Mouse (Mus musculus): ENCODE results near the gene Amph. TPM values are rescaled to one million over a fixed set of nuclear protein-coding genes. Genes with fewer than 3 reads are reported as not detected.
"Not testable (repeated sequence)": the region's sequence is repeated elsewhere in the genome, so short reads cannot be mapped to it uniquely, and the experiment has no call there.

The Amph gene
- 1 to 10 TPM; 1.1 to 1.3 TPM for total RNA-seq (2021)

DNA sequence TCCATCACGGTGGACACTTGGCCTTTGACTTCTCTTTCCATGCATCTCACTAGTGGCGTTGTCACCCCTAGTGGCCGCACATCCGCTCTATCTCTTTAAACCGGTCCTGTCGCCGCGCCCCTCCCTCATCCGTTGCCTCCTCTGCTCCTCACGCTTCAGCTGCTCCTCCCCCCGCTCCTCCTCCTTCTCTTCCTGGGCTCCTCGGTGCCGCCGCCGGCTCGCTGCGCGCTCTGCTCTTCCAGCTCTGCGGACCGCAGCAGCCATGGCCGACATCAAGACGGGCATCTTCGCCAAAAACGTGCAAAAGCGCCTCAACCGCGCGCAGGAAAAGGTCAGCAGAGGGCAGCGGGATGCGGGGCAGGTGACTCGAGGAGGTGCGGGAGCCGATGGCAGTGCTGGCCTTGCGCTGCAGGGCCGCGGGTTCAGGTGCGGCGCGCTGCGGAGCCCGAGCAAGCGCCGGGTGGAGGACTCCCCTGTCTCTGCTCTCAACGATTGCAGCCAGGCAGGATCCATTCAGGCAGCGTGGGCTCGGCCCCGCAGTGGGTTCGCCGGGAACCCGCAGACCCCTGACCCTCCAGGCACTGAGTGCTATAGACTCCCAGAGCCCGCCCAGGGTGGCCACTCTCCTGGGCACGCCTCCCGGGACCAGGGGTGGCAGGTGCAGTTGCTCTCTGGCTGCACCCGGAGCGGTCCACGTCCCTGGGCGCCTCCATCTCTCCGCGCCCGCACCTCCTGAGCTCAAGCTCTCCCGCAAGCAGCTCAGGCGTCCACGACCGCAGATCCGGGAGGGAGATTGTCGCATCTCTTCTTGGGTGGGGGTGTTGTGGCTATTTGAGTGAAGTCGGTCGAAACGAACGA is at the start of gene Amph:
TSS of gene Amph (plus strand) at position 35 of the 858 bp plus-strand sequence.
- intact Hi-C loops (cut with DNase I) = no loop called here
- DNase-seq (ENCODE audit: low spot score) = peak; percentile 5

DNA sequence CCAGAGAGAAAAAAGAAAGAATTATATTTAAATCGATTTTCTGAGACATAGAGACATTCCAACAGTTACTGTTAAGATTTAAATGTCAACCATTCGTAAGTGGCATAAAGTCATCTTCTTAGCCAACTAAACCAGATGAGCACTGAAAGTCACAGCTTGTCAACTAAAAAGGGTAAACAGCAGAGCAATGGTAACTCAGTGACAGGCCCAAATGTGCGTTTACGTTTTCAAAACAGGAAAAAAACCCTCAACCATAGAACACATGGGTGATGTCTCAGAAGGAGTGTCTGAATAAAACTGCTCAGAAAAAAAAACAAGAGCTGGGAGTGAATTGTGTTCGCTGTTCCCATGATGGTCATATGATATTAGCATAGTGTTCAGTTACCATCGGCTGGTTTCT is 44.4 kb upstream of the Amph start:
- intact Hi-C loops (cut with DNase I) = no loop called here
- no peak for DNase-seq (ENCODE audit: low spot score)

DNA sequence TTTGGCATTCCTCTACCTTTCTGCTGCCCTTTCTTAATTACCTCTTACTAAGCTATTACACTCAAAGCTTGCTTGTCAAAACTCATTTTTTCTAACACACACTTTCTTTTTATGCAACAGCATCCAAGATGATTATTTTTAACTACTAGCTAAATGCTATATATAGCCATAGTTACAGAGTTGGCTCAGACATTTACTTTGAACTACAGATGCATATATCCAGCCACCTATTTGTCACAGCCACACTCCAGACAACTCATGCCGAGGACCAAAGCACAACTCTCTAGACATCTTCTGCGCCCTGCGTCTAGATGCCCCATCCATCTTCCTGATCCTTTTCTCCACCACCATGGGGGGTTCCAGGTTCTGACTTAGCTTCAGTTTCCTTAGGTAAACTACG is 33.2 kb upstream of the Amph start:
- intact Hi-C loops (cut with DNase I) = no loop called here
- DNase-seq (ENCODE audit: low spot score) = no peak

DNA sequence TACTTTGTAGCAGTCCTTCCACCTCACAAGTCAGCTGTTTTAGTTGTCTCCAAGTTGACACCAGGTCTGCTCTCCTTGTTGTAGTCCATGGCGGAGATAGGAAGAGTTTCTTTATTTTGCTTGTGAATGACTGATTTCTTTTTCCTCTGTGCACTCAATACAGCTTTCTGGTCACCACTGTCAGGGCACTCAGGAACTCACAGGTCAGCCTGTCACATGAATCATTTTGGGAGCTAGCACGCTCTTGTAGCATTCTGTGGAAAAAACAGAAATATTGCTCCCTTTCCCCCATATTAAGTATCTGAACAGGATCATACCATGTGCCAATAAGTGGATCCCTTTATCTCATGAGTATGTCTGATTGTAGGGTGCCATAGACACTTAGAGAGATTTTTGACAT is 14.8 kb upstream of the Amph start:
- intact Hi-C loops (cut with DNase I); DNase-seq (ENCODE audit: low spot score): not testable (repeated sequence)

DNA sequence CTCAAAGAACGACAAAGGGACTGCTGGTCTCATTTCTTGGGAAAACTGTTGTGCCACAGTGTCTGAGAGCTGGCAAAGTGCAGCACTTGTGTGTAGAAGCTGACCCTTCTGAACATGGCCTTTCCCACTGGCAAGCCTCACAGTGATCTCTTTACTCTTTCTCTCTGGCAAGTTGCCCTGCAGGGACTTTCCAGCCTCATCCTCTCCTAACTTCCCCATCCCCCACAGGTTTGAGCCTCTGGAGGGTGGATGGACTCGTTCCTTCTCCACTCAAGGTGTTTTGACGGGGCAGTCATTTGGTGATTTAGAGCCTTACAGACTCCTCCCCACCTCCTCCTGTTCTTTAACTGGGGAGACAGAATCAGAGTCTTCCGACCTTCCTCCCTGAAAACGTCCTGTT is 319 bp upstream of the Amph start:
- intact Hi-C loops (cut with DNase I) = no loop called here
- DNase-seq (ENCODE audit: low spot score) = no peak

DNA sequence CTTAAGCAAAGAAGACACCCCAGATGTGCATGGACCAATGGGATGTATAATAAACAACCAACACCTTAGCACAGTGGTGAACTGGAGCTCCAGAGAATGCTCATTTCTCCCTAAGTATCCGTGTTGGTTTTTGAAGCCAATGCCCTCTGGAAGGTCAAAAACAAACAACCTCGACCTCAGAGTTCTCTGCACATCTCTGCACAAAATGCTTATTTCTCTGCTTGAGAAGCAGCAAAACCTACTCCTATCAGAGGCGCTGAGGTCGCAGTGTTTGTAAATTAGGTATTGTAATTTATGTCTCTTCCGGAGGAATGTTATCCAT is 985 bp downstream of the Amph start:
- intact Hi-C loops (cut with DNase I) = no loop called here
- DNase-seq (ENCODE audit: low spot score) = no peak

DNA sequence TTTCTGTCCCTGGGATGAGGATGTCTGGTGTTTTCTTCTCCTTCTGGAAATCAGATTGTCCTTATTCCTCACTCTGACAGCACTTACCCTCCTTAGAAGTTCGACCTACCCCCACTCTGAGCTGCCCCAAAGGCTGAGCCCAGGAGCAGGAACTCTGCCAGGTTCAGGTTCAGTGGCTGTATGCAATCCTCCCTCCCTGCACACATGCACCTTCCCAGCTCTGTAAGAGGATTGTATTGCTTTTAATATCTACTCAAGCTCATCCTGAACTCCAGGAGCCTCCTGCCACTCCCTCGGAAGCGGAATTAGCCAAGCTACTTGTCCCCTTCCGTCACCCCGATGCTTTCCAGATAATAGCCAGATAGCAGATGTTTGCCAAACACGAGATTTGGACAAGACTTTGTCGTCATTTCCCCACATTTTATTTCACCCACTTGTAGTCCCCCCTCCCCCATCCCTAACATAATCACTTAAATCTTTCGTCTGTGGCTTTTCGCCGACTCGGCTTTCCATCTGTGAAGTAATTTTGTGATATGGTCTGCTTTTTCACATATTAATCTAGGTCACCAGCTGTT is 1.7 kb downstream of the Amph start:
- DNase-seq (ENCODE audit: low spot score) = no peak
- intact Hi-C loops (cut with DNase I) = no loop called here

DNA sequence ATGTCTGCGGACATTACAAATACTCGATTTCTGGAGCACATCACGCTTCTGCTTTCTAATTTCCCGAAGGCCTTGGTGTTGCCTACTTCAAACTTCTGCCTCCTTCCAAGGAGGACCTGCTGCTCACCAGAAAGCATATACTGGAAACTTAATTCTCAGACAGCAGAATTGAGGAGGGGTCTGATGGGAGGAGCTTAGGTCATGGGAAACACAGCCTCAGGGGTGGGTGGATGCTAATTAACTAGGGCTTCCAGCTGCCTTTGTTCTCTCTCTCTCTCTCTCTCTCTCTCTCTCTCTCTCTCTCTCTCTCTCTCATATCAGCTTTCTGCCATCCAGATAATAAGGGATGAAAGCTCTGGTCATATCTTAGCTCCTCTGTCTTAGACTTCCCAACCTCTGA is 5.6 kb downstream of the Amph start:
- no peak for DNase-seq (ENCODE audit: low spot score)
- intact Hi-C loops (cut with DNase I) = no loop called here

DNA sequence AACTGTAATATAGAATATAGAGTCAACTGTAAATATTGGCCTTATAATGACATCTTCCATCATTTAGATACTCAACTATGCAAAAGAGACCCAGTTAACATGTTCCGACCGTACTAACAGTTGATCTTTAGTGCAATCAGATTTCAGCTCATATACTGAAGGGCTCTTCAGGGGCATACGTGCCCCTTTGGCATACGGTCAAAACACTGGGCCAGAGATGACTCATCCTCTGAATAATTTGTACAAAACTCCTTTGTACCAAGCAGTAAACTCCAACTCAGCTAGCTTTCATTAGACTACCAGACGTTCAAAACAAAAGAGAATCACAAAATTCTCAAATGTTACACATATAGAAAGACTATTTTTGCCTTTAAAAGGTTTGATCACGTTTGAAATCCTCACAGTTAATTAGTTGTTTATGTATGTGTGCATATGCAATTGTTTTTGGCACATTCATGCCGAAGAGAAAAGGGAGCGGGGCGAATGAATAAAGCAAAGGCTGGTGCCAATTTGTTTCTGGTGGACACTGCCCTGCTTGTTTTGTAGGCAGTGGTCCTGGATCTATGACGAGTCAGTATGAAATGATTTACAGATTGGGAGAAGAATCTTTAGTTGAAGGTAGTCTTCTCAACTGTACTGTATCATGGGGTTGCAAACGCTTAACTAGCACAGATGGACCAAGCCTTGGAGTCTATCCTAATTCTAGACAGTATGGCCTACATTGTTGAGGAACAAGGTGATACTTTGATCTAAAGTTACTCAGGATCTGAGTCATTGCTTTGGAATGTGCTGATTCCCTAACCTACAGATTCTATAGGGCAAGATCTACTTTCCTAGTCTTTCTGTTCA is 8.3 kb downstream of the Amph start:
- no peak for DNase-seq (ENCODE audit: low spot score)
- intact Hi-C loops (cut with DNase I) = no loop called here

DNA sequence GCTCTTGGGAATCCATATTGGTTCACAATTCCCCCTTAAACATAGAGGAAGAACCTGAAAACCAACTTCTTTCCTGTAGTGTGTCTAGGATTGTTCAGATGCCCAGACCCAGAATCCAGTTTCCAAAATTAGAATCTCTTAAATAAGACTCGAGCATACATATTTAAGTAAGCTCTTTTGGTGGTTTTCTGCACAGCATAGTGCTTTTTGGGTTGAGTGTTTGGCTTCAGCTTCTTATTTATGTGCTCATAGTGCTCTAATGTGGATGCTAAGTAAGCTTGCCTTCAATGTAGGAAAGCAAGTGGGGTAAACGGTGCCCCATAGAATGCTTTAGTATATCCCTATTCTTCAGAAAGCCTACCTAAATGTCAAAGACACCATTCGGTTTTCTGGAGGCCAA is 9.0 kb downstream of the Amph start:
- DNase-seq (ENCODE audit: low spot score) = no peak
- intact Hi-C loops (cut with DNase I) = no loop called here

DNA sequence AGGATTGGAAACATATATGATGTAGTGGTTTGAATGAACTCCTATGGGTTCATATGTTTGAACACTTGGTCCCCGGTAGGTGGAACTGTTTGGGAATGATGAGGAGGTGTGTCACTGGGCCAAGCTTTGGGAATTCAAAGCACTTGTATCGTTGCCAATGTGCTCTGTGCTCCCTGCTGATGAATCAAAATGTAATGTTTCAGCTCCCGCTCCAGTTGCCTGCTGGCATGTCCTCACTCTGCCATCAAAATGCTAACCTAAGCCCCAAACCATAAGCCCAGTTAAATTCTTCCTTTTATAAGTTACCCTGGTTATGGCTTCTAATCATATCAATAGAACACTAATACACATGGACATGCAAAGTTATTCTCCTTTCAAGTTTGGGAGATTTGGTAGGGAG is 24.6 kb downstream of the Amph start:
- DNase-seq (ENCODE audit: low spot score) = no peak
- intact Hi-C loops (cut with DNase I) = no loop called here

DNA sequence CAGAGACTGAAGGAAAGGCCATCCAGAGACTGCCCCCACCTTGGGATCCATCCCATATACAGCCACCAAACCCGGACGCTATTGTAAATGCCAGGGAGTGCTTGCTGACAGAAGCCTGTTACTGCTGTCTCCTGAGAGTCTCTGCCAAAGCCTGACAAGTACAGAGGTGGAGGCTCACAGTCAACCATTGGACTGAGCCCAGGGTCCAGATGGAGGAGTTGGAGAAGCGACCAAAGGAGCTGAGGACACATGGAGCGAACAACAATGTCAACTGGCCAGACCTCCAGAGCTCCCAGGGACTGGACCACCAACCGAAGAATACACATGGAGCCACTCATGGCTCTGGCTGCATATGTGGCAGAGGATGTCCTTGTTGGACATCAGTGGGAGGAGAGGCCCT is 26.3 kb downstream of the Amph start:
- intact Hi-C loops (cut with DNase I) = no loop called here
- no peak for DNase-seq (ENCODE audit: low spot score)

DNA sequence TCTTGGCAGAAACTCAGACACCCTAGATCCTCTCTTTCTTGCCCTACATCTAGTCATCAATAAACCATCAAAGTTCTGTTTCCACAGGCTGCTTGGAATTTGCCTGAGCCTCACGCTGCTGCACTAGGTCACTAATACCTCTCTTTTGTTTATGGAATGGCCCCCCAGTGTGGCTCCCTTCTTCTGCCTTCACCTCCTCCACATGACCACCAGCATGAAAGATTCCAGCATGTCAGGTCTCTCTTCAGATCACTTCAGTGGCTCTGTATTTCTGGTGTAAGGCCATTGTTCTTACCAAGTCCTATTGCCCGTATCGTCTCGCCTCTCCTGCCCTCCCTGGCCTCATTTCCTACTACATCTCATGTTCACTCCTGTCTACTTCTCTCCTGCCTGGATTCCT is 39.3 kb downstream of the Amph start:
- intact Hi-C loops (cut with DNase I) = no loop called here
- no peak for DNase-seq (ENCODE audit: low spot score)

DNA sequence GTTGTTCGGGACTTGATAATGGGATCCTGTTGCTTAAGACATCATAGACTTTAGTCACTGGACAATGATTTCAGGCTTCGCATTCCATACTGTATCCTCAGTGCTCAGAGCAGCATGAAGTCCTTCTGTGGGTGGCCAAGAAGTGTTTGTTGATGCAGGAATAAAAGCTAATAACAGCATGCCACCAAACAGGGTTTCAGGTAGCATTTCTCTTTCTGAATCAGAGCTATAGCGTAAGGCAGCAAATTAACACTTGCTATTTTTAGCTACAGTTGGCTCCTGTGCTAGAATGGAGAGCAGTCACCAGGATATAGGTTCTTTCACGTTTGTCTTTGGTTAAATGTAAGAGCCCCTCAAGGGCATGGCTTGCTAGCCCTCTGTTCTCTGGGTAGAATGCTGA is 40.3 kb downstream of the Amph start:
- intact Hi-C loops (cut with DNase I) = no loop called here
- no peak for DNase-seq (ENCODE audit: low spot score)

DNA sequence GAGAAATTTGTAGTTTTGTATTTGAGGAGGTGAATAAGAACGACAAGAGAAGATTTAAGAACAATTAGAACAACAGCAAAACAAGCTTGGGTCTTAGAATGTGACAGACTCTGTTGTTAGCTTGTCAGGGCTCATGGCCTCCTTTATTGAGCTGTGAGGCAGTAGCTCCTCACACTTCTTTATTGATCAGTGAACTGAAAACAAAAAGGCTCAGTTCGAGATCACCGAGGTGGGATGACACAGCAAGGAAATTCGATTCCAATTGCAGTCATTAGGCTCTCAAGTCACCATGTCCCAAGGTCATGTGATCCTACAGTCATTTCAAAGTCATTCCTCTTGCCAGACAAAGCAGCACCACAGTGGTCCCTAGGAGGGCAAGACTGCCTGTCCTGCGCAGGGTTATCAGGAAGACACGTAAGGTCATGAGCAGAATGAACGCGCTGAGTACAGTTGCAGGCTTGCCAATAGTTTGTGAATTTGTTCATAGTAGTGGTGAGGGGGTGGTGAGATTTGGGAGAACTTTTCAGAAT is 41.2 kb downstream of the Amph start:
- no peak for DNase-seq (ENCODE audit: low spot score)
- intact Hi-C loops (cut with DNase I) = no loop called here

DNA sequence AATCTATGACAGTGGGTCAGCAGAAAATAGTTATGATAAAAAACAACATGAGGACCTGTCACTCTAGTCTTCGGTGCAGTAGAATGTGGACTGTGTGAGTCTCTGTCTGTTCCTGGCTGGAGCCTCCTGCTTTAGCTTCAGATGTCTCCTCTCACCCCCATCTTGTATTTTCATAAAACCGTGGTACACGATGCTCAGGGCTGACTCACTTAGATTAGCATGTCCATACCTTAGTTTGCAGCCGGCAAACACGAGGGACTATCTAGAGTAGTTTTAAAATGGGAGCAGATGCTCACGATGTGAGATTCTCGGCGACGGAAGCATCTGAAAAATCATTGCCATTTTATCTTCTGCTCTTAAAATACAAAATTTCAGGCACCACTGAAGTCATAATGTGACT is 54.5 kb downstream of the Amph start:
- intact Hi-C loops (cut with DNase I) = no loop called here
- no peak for DNase-seq (ENCODE audit: low spot score)

DNA sequence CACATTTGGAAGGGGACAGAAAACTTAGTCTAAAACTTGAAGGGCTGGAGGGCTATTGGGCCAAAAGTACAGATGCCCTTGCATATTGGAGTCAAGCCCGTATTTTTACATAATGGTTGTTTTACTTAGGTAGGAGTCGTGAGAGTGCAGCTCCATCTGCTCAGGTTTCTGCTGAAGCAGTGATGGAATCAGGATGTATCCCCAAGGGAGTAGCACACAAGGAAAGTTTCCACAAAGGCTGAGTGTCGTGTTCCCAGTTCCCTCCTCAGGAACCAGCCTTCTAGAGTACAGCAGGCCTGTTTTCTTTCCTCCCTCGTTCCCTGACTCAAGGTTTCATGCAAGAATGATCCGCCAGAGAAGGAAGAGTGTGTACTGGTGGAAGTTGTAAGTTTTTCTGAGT is 56.4 kb downstream of the Amph start:
- no peak for DNase-seq (ENCODE audit: low spot score)
- intact Hi-C loops (cut with DNase I) = no loop called here

DNA sequence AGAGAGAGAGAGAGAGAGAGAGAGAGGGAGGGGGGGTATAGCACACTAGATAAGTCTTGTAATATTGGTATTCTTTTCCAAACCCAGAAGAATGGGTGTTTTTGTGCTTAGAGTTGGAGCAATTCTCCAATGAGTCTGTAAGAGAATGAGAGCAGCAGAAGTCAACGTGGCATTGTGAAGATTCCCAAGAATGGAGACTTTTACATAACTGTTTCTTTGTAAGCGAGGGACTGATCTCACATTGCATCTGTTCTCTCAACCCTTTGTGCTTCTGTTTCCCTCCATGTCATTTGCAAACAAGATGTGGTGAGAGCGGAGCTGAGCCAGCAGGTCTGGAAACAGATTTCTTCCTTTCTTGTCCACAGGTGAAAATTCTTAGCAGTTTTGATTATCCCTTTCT is 60.4 kb downstream of the Amph start:
- intact Hi-C loops (cut with DNase I) = no loop called here
- DNase-seq (ENCODE audit: low spot score) = no peak

DNA sequence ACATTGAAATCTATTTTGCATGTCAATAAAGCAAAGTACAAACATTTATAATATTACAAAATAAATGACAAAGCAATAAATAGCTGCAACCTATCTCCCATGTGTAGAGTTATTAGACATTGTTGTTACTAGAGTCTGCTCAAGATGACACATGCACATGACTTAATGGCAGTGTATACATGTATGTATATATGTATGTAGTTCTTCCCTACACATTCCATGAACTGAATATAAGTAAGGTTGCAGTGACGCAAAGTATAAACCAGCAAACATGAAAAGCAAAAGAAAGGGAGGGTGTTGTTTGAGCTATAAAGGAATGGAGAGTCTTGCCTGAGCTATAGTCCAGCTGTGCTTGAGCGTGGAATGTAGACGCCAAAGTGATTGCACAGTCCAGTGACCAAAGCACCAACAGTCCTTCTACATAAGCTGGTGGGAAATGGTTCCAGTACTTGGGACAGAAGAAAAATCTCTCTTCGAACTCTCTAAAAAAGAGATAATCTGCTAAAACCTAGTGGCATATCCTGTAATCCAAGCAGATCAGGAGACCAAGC is 66.9 kb downstream of the Amph start:
- intact Hi-C loops (cut with DNase I) = no loop called here
- no peak for DNase-seq (ENCODE audit: low spot score)

DNA sequence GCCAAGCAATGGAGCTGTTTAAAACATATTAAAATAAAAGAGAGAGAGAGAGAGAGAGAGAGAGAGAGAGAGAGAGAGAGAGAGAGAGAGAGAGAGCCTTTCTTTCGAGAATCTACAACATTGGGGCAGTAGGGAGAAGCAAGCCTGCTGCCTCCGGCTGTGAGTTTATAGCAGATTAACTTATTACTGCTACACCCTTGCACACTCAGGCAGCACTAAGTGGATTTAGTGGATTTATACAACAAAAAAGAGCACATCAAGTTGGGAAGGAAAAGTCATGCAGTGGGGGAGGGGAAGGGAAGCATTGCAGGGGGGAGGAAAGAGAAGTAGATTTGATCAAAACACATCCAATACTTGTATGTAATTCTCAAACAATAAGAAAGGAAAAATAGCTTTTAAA is 73.5 kb downstream of the Amph start:
- DNase-seq (ENCODE audit: low spot score) = no peak
- intact Hi-C loops (cut with DNase I) = no loop called here

DNA sequence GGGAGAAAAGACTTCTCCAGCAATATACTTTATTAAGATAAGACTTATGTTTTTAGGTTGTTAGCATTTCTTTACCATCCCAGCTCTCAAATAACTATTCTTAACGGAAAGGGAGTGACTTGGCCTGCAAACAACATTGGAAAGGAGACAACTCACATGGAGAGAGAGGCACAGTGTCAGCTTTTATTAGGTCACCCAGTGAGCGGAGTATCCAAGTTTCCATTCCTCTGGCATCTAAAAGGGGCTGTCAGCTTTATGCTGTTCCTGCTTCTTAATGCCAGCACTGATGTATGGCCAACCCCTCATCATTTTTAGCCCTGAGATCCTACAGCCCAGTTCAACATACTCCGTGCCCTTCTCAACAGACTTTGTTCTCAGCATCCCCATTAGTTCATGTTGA is 74.3 kb downstream of the Amph start:
- DNase-seq (ENCODE audit: low spot score) = no peak

More for the DNA sequence above, 74.3 kb downstream of the Amph start:
- intact Hi-C loops (cut with DNase I) = no loop called here

All from heart, postnatal 25 days (tissue).